Mouse (Mus musculus) MEL (cell line): ENCODE measurements around the gene Pelp1. TPM values are rescaled to one million over a fixed set of nuclear protein-coding genes. Genes with fewer than 3 reads are reported as not detected.

Experiments used
- DNase-seq: peaks from one replicate; pipeline ENCODE4 v3.0.0; 2011; ENCODE audit warnings: low read depth, low spot score
- H3K27ac ChIP-seq: 2 replicates; pipeline ENCODE4 v1.5.1; 2012; ENCODE audit warnings: low read depth, mild to moderate bottlenecking, control low read depth, low read length, moderate library complexity; ENCODE audit not compliant: control insufficient read depth
- H3K27me3 ChIP-seq, 2 experiments: fragments of 150-350 bp in 1 of 2; sonication (generic) in 1 of 2; 2 replicates each; pipeline ENCODE4 v1.6.1; 2012; ENCODE audit warnings: low read length in 2 of 2, mild to moderate bottlenecking in 2 of 2, improper control_type of control experiment in 1 of 2, moderate library complexity in 1 of 2; ENCODE audit not compliant: insufficient read depth in 2 of 2, control insufficient read depth in 1 of 2
- H3K36me3 ChIP-seq, 2 experiments: 2 replicates each; pipeline ENCODE4 v1.6.1; 2012 to 2014; ENCODE audit warnings: low read length in 2 of 2, improper control_type of control experiment in 1 of 2, inconsistent platforms in 1 of 2, mild to moderate bottlenecking in 1 of 2; ENCODE audit not compliant: insufficient read depth in 2 of 2, control insufficient read depth in 1 of 2
- H3K4me1 ChIP-seq, 2 experiments: fragments of 150-350 bp in 1 of 2; sonication (generic) in 1 of 2; 2 replicates each; pipeline ENCODE4 v1.6.1; 2012; ENCODE audit warnings: low read length in 2 of 2, improper control_type of control experiment in 1 of 2, mild to moderate bottlenecking in 1 of 2; ENCODE audit not compliant: insufficient read depth in 2 of 2, control insufficient read depth in 1 of 2
- H3K4me3 ChIP-seq, 2 experiments: fragments of 150-350 bp in 1 of 2; sonication (generic) in 1 of 2; 2 replicates each; pipeline ENCODE4 v1.5.1; 2012; ENCODE audit warnings: low read depth in 2 of 2, low read length in 2 of 2, mild to moderate bottlenecking in 2 of 2, moderate library complexity in 2 of 2, control low read depth in 1 of 2, improper control_type of control experiment in 1 of 2; ENCODE audit not compliant: control insufficient read depth in 1 of 2, insufficient read depth in 1 of 2
- H3K79me2 ChIP-seq: 2 replicates; pipeline ENCODE4 v1.6.1; 2012; ENCODE audit warnings: mild to moderate bottlenecking, low read length, moderate library complexity; ENCODE audit not compliant: control insufficient read depth, poor library complexity, insufficient read depth
- H3K9ac ChIP-seq: 2 replicates; pipeline ENCODE4 v1.6.1; 2012; ENCODE audit warnings: low read depth, mild to moderate bottlenecking, control low read depth, low read length, moderate library complexity; ENCODE audit not compliant: control insufficient read depth, poor library complexity, severe bottlenecking
- H3K9me3 ChIP-seq: fragments of 150-350 bp; sonication (generic); replicated peaks from 2 replicates; pipeline ENCODE4 v1.6.1; 2012; ENCODE audit warnings: mild to moderate bottlenecking, low read length, improper control_type of control experiment, moderate library complexity; ENCODE audit not compliant: insufficient read depth
- CHD1 ChIP-seq: IDR thresholded peaks from 2 replicates; pipeline ENCODE4 v1.6.1; 2012; ENCODE audit warnings: low read depth, mild to moderate bottlenecking, inconsistent platforms, low read length, improper control_type of control experiment
- CHD2 ChIP-seq: IDR thresholded peaks from 2 replicates; pipeline ENCODE4 v1.6.1; 2011; ENCODE audit warnings: low read length, improper control_type of control experiment
- CTCF ChIP-seq, 3 experiments: IDR thresholded peaks in 2 of 3; conservative IDR thresholded peaks in 1 of 3; 2 replicates each; pipeline ENCODE4 v1.5.1; 2011 to 2012; ENCODE audit warnings: low read length in 3 of 3, low read depth in 2 of 3, mild to moderate bottlenecking in 2 of 3, improper control_type of control experiment in 1 of 3, inconsistent platforms in 1 of 3, mixed read lengths in 1 of 3, moderate library complexity in 1 of 3; ENCODE audit not compliant: control insufficient read depth in 1 of 3, insufficient read depth in 1 of 3, poor library complexity in 1 of 3, severe bottlenecking in 1 of 3
- HCFC1 ChIP-seq: IDR thresholded peaks from 2 replicates; pipeline ENCODE4 v1.6.1; 2012; ENCODE audit warnings: low read depth, mild to moderate bottlenecking, inconsistent platforms, low read length, improper control_type of control experiment, moderate library complexity
- KAT2A ChIP-seq: conservative IDR thresholded peaks from 2 replicates; pipeline ENCODE4 v1.6.1; 2012; ENCODE audit warnings: low read depth, low read length, improper control_type of control experiment, inconsistent platforms
- MAFK ChIP-seq: IDR thresholded peaks from 2 replicates; pipeline ENCODE4 v1.6.1; 2011; ENCODE audit warnings: low read depth, mild to moderate bottlenecking, low read length, improper control_type of control experiment, borderline replicate concordance
- MAX ChIP-seq: IDR thresholded peaks from 2 replicates; pipeline ENCODE4 v1.6.1; 2011; ENCODE audit warnings: low read length, improper control_type of control experiment
- MAZ ChIP-seq: IDR thresholded peaks from 2 replicates; pipeline ENCODE4 v1.6.1; 2012; ENCODE audit warnings: low read depth, mild to moderate bottlenecking, inconsistent platforms, low read length, improper control_type of control experiment
- MEF2A ChIP-seq: IDR thresholded peaks from 2 replicates; pipeline ENCODE4 v1.6.1; 2014; ENCODE audit warnings: low read depth, mild to moderate bottlenecking, inconsistent platforms, low read length, improper control_type of control experiment; ENCODE audit not compliant: poor library complexity, insufficient replicate concordance, severe bottlenecking; ENCODE audit errors: extremely low read depth
- POLR2AphosphoS2 ChIP-seq: IDR thresholded peaks from 2 replicates; pipeline ENCODE4 v1.6.1; 2011; ENCODE audit warnings: low read length, improper control_type of control experiment
- RAD21 ChIP-seq: IDR thresholded peaks from 2 replicates; pipeline ENCODE4 v1.6.1; 2011; ENCODE audit warnings: mild to moderate bottlenecking, low read depth, low read length, improper control_type of control experiment
- RCOR1 ChIP-seq: IDR thresholded peaks from 2 replicates; pipeline ENCODE4 v1.6.1; 2012; ENCODE audit warnings: low read depth, mild to moderate bottlenecking, inconsistent platforms, low read length, improper control_type of control experiment
- SIN3A ChIP-seq: IDR thresholded peaks from 2 replicates; pipeline ENCODE4 v1.6.1; 2012; ENCODE audit warnings: low read length, improper control_type of control experiment, inconsistent platforms
- USF1 ChIP-seq: IDR thresholded peaks from 2 replicates; pipeline ENCODE4 v1.6.1; 2014; ENCODE audit warnings: low read depth, mild to moderate bottlenecking, inconsistent platforms, low read length, improper control_type of control experiment, moderate library complexity
- USF2 ChIP-seq, 2 experiments: IDR thresholded peaks; 2 replicates each; pipeline ENCODE4 v1.6.1; 2011 to 2012; ENCODE audit warnings: improper control_type of control experiment in 2 of 2, low read length in 2 of 2, borderline replicate concordance in 1 of 2, inconsistent platforms in 1 of 2, low read depth in 1 of 2, mild to moderate bottlenecking in 1 of 2; ENCODE audit not compliant: insufficient read depth in 1 of 2
- ZMIZ1 ChIP-seq: IDR thresholded peaks from 2 replicates; pipeline ENCODE4 v1.6.1; 2012; ENCODE audit warnings: low read depth, mild to moderate bottlenecking, inconsistent platforms, low read length, improper control_type of control experiment, moderate library complexity
- ZNF384 ChIP-seq: IDR thresholded peaks from 2 replicates; pipeline ENCODE4 v1.6.1; 2012; ENCODE audit warnings: low read depth, mild to moderate bottlenecking, inconsistent platforms, low read length, improper control_type of control experiment
- polyA plus RNA-seq, 2 experiments: library from polyadenylated mRNA; stranded (reverse) in 1 of 2; unstranded in 1 of 2; fragments of >175 nt in 1 of 2; fragments of >200 nt in 1 of 2; gene quantifications; 2 replicates each; pipeline versions ENCODE4 v1.2.1 to v1.2.4; 2012; ENCODE audit warnings: low replicate concordance in 2 of 2, low read depth in 1 of 2; ENCODE audit not compliant: insufficient read length in 2 of 2, insufficient read depth in 1 of 2, missing spikeins in 1 of 2
- total RNA-seq: library from RNA; depleted of rRNA; stranded (reverse); fragments of 300-350 nt; gene quantifications from 2 replicates; pipeline ENCODE4 v1.2.3, GENCODE M21; 2012

The Pelp1 gene
- total and polyA plus RNA-seq, 3 experiments: 50.6 to 70.1 TPM; not detected in 1

DNA sequence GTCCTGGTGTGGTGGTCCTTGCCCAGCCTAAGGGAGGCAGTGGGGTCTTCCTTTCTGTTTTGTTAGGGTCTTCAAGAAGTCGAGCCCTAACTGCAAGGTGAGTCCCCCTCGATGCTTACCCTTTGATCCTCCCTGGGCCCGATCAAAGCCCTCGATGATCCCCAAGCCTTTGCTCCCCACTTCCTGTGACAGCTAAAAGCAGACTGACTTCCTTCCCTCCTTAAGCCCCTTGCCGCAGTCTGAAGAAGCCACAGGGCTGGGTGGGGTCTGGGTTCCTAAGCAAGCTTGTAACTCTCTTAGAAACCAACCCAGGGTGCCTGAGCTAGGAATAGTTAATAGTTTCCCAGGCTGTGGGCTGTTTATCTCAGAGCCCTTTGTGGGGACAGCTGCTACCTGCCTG lies 25.6 kb upstream of the Pelp1 start:
- Histone ChIP-seq H3K4me1 (peaks cover 13 to 59% of the 10 kb centered on the region in 2 experiments), H3K27ac (peak overlapping the region; percentile 17; the same call in 1 of the 2 replicates), H3K36me3 (peaks cover 2 to 48% of the 10 kb centered on the region in 2 experiments; a peak in 3 of 4 replicates), H3K4me3 (no peak overlapping the region), H3K27me3 (no peaks in the 10 kb centered on the region)
- no peak for DNase-seq
- TF ChIP-seq SIN3A: peak; percentile 28; the same call in 1 of the 2 replicates
- TF ChIP-seq CTCF (IDR thresholded peaks at IDR 0.05 in 2 of 3, conservative IDR thresholded peaks at IDR 0.05 in 1 of 3; ENCODE audit: control insufficient read depth in 1 of 3, insufficient read depth in 1 of 3, low read depth in 2 of 3, low read length in 3 of 3, poor library complexity in 1 of 3, severe bottlenecking in 1 of 3): no peak
- TF ChIP-seq, all 39 proteins: peak for 1
- peaks cover 31% of the 10 kb centered on the region for H3K79me2 ChIP-seq
- H3K9me3 ChIP-seq: no peaks in the 10 kb centered on the region
- H3K9ac ChIP-seq: peak overlapping the region; percentile 11

GRCm38 (mm10) chr11:70433951-70434350 lies 24.1 kb upstream of the Pelp1 start:
- TF ChIP-seq POLR2AphosphoS2 (no peak), RCOR1 (no peak), MAZ (no peak), CHD2 (no peak), RAD21 (no peak), MAFK (no peak), MAX (no peak), ZMIZ1 (no peak), USF1 (no peak), MEF2A (no peak), ZNF384 (no peak), HCFC1 (no peak), CTCF (IDR thresholded peaks at IDR 0.05 in 2 of 3, conservative IDR thresholded peaks at IDR 0.05 in 1 of 3; ENCODE audit: control insufficient read depth in 1 of 3, insufficient read depth in 1 of 3, low read depth in 2 of 3, low read length in 3 of 3, poor library complexity in 1 of 3, severe bottlenecking in 1 of 3) (no peak), CHD1 (no peak), USF2 (IDR thresholded peaks at IDR 0.05; ENCODE audit: borderline replicate concordance in 1 of 2, insufficient read depth in 1 of 2, low read depth in 1 of 2, low read length in 2 of 2) (no peak), KAT2A (no peak)
- Histone ChIP-seq H3K79me2 (peaks cover 31% of the 10 kb centered on the region), H3K9ac (peak overlapping the region; percentile 88), H3K36me3 (peaks cover 0 to 46% of the 10 kb centered on the region in 2 experiments; a peak in 2 of 4 replicates), H3K27me3 (no peaks in the 10 kb centered on the region), H3K4me1 (peaks cover 13 to 55% of the 10 kb centered on the region in 2 experiments), H3K4me3 (peak overlapping the region; percentile 64 to 80; a peak in 3 of 4 replicates), H3K9me3 (no peaks in the 10 kb centered on the region), H3K27ac (peak overlapping the region; percentile 88)
- no peak for DNase-seq
